In the genomic region with DNA sequence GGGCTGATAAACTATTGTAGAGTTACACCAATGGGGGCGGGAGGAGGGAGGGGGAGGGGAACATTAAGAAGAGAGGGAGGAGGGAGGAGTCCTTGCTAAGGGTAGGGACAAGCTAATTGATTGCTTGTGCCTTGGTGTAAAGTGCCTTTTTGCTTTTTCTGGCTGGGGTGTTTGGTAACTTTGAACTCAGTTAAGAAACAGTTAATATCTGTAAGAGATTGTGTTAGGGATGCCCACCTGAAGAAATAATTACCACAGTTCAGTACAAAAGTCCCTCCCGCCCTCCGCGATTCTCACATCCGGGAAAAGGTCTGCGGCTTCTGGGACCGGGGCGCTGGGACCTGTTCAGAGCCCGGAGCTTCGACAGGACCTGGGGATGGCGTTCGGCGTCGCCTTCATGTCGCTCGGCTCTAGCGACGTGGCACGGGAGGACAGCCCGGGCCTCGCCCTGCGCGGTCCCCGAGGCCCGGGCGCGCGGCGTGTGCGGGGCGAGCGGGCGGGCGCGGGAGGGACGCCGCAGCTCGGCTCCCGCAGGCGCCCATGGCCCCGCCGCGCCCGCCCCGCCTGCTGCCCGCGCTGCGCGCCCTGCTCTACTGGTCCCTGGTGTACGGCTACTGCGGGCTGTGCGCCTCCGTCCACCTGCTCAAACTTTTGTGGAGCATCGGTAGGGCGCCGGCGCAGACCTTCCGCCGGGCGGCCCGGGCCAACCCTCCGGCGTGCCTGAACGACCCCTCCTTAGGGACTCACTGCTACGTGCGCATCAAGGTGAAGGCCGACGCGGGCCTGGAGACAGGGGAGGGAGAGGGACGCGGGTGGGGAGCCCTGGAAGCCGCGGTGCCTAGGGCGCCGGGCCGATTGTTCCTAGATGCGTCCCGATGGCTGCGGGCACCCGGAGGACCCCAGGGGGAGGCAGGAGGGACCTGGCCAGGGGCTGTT, we compare ENCODE assay signal across 7 mouse cellular contexts. TPM values are rescaled to one million over a fixed set of nuclear protein-coding genes. Genes with fewer than 3 reads are reported as not detected.
DNase-seq lines count a peak whose midpoint lies in the region; ATAC-seq and TF ChIP-seq lines count a peak whose summit lies in the region.

No protein-coding gene starts in this region.

- H3K4me2 ChIP-seq in forebrain, postnatal 0 days (ENCODE audit: low read depth): peak overlapping the region; percentile 94
- H3K4me2 ChIP-seq in kidney, postnatal 0 days (ENCODE audit: low read length): peak overlapping the region; percentile 97

- peak; percentile 73 for ATAC-seq in forebrain, postnatal 0 days
- peak; percentile 71 for ATAC-seq in kidney, postnatal 0 days (replicated peaks; ENCODE audit: low FRiP score, low read depth)

- H3K27ac ChIP-seq in forebrain, postnatal 0 days (ENCODE audit: low read depth, low read length): peak overlapping the region; percentile 9
- no peak overlapping the region for H3K27ac ChIP-seq in kidney, postnatal 0 days
- no peak overlapping the region for H3K27ac ChIP-seq in small intestine, adult 2 months (ENCODE audit: insufficient read depth, low read depth, low read length)

- no peak for TF ChIP-seq CTCF in forebrain, postnatal 0 days (IDR thresholded peaks at IDR 0.05; ENCODE audit: low read depth)
- no peak for TF ChIP-seq CTCF in kidney, postnatal 0 days (IDR thresholded peaks at IDR 0.05; ENCODE audit: low read depth)
- no peak for TF ChIP-seq CTCF in small intestine, adult 2 months (IDR thresholded peaks at IDR 0.05; ENCODE audit: extremely low read depth, insufficient read length, insufficient replicate concordance, low read depth, low read length)

- DNase-seq in urinary bladder, adult 2 months (ENCODE audit: low spot score): peak; percentile 23
- no peak for DNase-seq in urinary bladder, postnatal 10 days (ENCODE audit: low spot score)
- peak; percentile 62 for DNase-seq in cerebellum, adult 11-12 months
- peak; percentile 23 for DNase-seq in forebrain, postnatal 0 days
- DNase-seq in kidney, postnatal 0 days (ENCODE audit: low spot score): peak; percentile 37
- peak; percentile 11 for DNase-seq in lung, postnatal 14 days

- H3K9me3 ChIP-seq in forebrain, postnatal 0 days (ENCODE audit: low read length): no peaks in the 10 kb centered on the region
- no peaks in the 10 kb centered on the region for H3K9me3 ChIP-seq in kidney, postnatal 0 days (replicated peaks; ENCODE audit: low read length)

- H3K4me1 ChIP-seq in forebrain, postnatal 0 days (ENCODE audit: insufficient read depth): no peaks in the 10 kb centered on the region
- H3K4me1 ChIP-seq in kidney, postnatal 0 days (replicated peaks; ENCODE audit: insufficient read depth, low read length): no peaks in the 10 kb centered on the region
- H3K4me1 ChIP-seq in small intestine, adult 2 months (ENCODE audit: control insufficient read depth, insufficient read depth, insufficient read length, low read length): peaks cover 4% of the 10 kb centered on the region; the same call in 1 of the 2 replicates

- WGBS in forebrain, postnatal 0 days: under 1% methylated on average over 70 of the region's 80 CpGs
- under 1% methylated on average over 78 of the region's 80 CpGs for WGBS in kidney, postnatal 0 days
- WGBS in small intestine, adult 2 months: under 1% methylated on average over 80 of the region's 80 CpGs

- no peaks in the 10 kb centered on the region for H3K27me3 ChIP-seq in forebrain, postnatal 0 days (ENCODE audit: insufficient read depth, low read length)
- peaks cover 4% of the 10 kb centered on the region; the same call in 1 of the 2 replicates for H3K27me3 ChIP-seq in kidney, postnatal 0 days (ENCODE audit: insufficient read depth, low read length)
- H3K27me3 ChIP-seq in small intestine, adult 2 months (ENCODE audit: control insufficient read depth, insufficient read depth, low read length): peaks cover 22% of the 10 kb centered on the region

- TF ChIP-seq POLR2A in small intestine, adult 2 months (IDR thresholded peaks at IDR 0.05; ENCODE audit: low read depth, low read length): no peak

- H3K9ac ChIP-seq in forebrain, postnatal 0 days: peak overlapping the region; percentile 69
- H3K9ac ChIP-seq in kidney, postnatal 0 days (ENCODE audit: low read depth, low read length): peak overlapping the region; percentile 67

- H3K36me3 ChIP-seq in forebrain, postnatal 0 days (ENCODE audit: insufficient read depth): no peaks in the 10 kb centered on the region
- no peaks in the 10 kb centered on the region for H3K36me3 ChIP-seq in kidney, postnatal 0 days (ENCODE audit: insufficient read depth, low read length)
- no peaks in the 10 kb centered on the region for H3K36me3 ChIP-seq in small intestine, adult 2 months (ENCODE audit: control insufficient read depth, insufficient read depth, low read length)

- peak overlapping the region; percentile 63 for H3K4me3 ChIP-seq in forebrain, postnatal 0 days (ENCODE audit: low read depth, low read length)
- peak overlapping the region; percentile 54 for H3K4me3 ChIP-seq in kidney, postnatal 0 days (replicated peaks; ENCODE audit: low read depth, low read length)
- peak overlapping the region; percentile 59 for H3K4me3 ChIP-seq in small intestine, adult 2 months (ENCODE audit: low read depth, low read length)

RNA-seq across cellular contexts. Expression of a gene that starts 0.7 kb away (rescaled TPM):
- polyA plus RNA-seq in urinary bladder, adult 2 months (2012; rRNA removed): 0.40 and 0.70 TPM in 2 replicates
- 12.9 and 15.4 TPM in 2 replicates for total RNA-seq in forebrain, postnatal 0 days (2014; rRNA removed)
- polyA plus RNA-seq in forebrain, postnatal 0 days (2015; fragmentation: Nextera tagmentation; extraction: Ambion mirVana): 18.0 and 20.2 TPM in 2 replicates
- 1.5 and 1.8 TPM in 2 replicates for polyA plus RNA-seq in kidney, postnatal 0 days (2015; fragmentation: Nextera tagmentation; extraction: Ambion mirVana)
- 0.15 and 0.80 TPM in 2 replicates for polyA plus RNA-seq in small intestine, adult 2 months (2012; rRNA removed)

RNA-seq across cellular contexts. Expression of a gene that starts 28.1 kb away (rescaled TPM):
- not detected in 2 replicates for polyA plus RNA-seq in urinary bladder, adult 2 months (2012; rRNA removed)
- total RNA-seq in forebrain, postnatal 0 days (2014; rRNA removed): not detected in 2 replicates
- polyA plus RNA-seq in forebrain, postnatal 0 days (2015; fragmentation: Nextera tagmentation; extraction: Ambion mirVana): 0.05 TPM in 1 of 2 replicates, not detected in the other
- not detected in 2 replicates for polyA plus RNA-seq in kidney, postnatal 0 days (2015; fragmentation: Nextera tagmentation; extraction: Ambion mirVana)
- not detected in 2 replicates for polyA plus RNA-seq in small intestine, adult 2 months (2012; rRNA removed)

RNA-seq across cellular contexts. Expression of a gene that starts 34.5 kb away (rescaled TPM):
- 3.5 and 3.7 TPM in 2 replicates for polyA plus RNA-seq in urinary bladder, adult 2 months (2012; rRNA removed)
- 51.8 and 52.5 TPM in 2 replicates for total RNA-seq in forebrain, postnatal 0 days (2014; rRNA removed)
- polyA plus RNA-seq in forebrain, postnatal 0 days (2015; fragmentation: Nextera tagmentation; extraction: Ambion mirVana): 19.1 and 26.3 TPM in 2 replicates
- 2.9 and 3.1 TPM in 2 replicates for polyA plus RNA-seq in kidney, postnatal 0 days (2015; fragmentation: Nextera tagmentation; extraction: Ambion mirVana)
- polyA plus RNA-seq in small intestine, adult 2 months (2012; rRNA removed): 0.13 and 0.28 TPM in 2 replicates
